Mouse (Mus musculus) thymus, postnatal 10 days (tissue): Measurements from ENCODE around the gene Rap1gds1.

Experiments used
- DNase-seq, 2 experiments: peaks; one replicate each; pipeline ENCODE4 v3.0.0; 2021; ENCODE audit warnings: low spot score in 2 of 2

Gene Rap1gds1

GRCm38 (mm10) chr3:138945516-138945915 lies 129.5 kb downstream of the Rap1gds1 start:
- no peak for DNase-seq

GRCm38 (mm10) chr3:138941604-138942003 lies 133.4 kb downstream of the Rap1gds1 start:
- DNase-seq, result no peak

GRCm38 (mm10) chr3:138937241-138937640 lies 137.8 kb downstream of the Rap1gds1 start:
- no peak for DNase-seq

GRCm38 (mm10) chr3:138936780-138937179 lies 138.2 kb downstream of the Rap1gds1 start:
- DNase-seq, result no peak

- DNase-seq, result no peak
Observed at GRCm38 (mm10) chr3:138927437-138927836, 147.6 kb downstream of the Rap1gds1 start.

- no peak for DNase-seq
Observed at GRCm38 (mm10) chr3:138926161-138926560, 148.8 kb downstream of the Rap1gds1 start.

GRCm38 (mm10) chr3:138918241-138918640 lies 156.8 kb downstream of the Rap1gds1 start:
- no peak for DNase-seq

GRCm38 (mm10) chr3:138917016-138917415 lies 158.0 kb downstream of the Rap1gds1 start:
- DNase-seq, result no peak

- DNase-seq, result no peak
Observed at GRCm38 (mm10) chr3:138916591-138916990, 158.4 kb downstream of the Rap1gds1 start.

- DNase-seq, result no peak
Observed at GRCm38 (mm10) chr3:138914626-138915288, 160.2 kb downstream of the Rap1gds1 start.

- DNase-seq, result no peak
Observed at GRCm38 (mm10) chr3:138912504-138912903, 162.5 kb downstream of the Rap1gds1 start.

- DNase-seq, result no peak
Observed at GRCm38 (mm10) chr3:138909313-138909712, 165.7 kb downstream of the Rap1gds1 start.

GRCm38 (mm10) chr3:138906112-138906880 lies 168.7 kb downstream of the Rap1gds1 start:
- DNase-seq, result peak; percentile 15 to 55

GRCm38 (mm10) chr3:138905678-138906077 lies 169.3 kb downstream of the Rap1gds1 start:
- DNase-seq, result no peak

- no peak for DNase-seq
Observed at GRCm38 (mm10) chr3:138900571-138901141, 174.3 kb downstream of the Rap1gds1 start.

- no peak for DNase-seq
Observed at GRCm38 (mm10) chr3:138898055-138898454, 176.9 kb downstream of the Rap1gds1 start.

- no peak for DNase-seq
Observed at GRCm38 (mm10) chr3:138897500-138897899, 177.5 kb downstream of the Rap1gds1 start.

GRCm38 (mm10) chr3:138893520-138893919 lies 181.5 kb downstream of the Rap1gds1 start:
- DNase-seq, result no peak

GRCm38 (mm10) chr3:138889769-138890295 lies 185.2 kb downstream of the Rap1gds1 start:
- no peak for DNase-seq

- no peak for DNase-seq
Observed at GRCm38 (mm10) chr3:138889214-138889613, 185.8 kb downstream of the Rap1gds1 start.

- no peak for DNase-seq
Observed at GRCm38 (mm10) chr3:138886121-138886520, 188.9 kb downstream of the Rap1gds1 start.

GRCm38 (mm10) chr3:138881725-138882347 lies 193.2 kb downstream of the Rap1gds1 start:
- DNase-seq, result no peak
